Mouse (Mus musculus): ENCODE data around the gene Gpc4. TPM values are rescaled to one million over a fixed set of nuclear protein-coding genes. Genes with fewer than 3 reads are reported as not detected.
A peak's percentile ranks its signal among the peaks of the same experiment; 100 is the strongest.

Gpc4 gene
- polyA plus RNA-seq, 1 experiment from 2014 or later = 18.8 TPM

DNA sequence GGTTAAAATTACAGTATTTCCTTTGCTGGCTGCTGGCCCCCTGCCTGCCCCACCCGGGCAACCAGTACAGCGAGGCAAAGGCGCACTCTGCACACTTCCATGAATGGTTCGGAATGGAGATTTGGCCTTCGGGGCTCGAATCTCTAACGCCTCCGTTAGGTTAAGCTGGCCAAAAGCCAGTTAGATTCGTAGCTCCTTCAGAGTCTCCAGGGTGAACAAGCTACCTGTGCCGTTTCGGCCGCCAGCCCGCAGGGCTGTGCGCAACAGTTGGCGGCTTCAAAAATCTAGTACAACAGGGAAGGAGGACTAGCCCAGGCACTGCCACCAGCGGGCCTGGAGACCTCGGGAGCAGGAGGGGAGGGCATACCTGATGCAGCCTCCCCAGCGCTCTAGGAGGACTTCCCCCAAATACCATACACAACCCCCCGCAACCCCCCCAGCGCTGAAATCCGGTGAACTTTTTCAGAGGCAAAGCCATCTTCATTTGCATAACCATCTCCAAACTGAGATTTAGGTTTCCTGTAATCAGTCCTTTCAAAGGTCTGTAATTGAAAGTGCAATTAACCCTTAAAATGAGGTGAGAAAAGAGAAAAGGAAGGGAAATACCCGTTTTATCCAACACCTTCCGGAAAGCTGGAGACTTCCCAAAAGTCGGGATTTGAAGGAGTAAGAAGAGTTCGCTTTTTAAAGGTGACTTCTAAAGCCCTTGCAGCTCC lies 1.5 kb downstream of the Gpc4 start:
- 18% methylated on average over 25 of the region's 25 CpGs for WGBS
- peak overlapping the region; percentile 60 for H3K4me3 ChIP-seq
- no peak overlapping the region for H3K27ac ChIP-seq
- DNase-seq (ENCODE audit: low spot score) = peak; percentile 49
- peaks cover 72% of the 10 kb centered on the region for H3K27me3 ChIP-seq (ENCODE audit: low read depth, poor library complexity, severe bottlenecking)
- no peaks in the 10 kb centered on the region for H3K9me3 ChIP-seq (replicated peaks)
- H3K4me1 ChIP-seq = peaks cover 13% of the 10 kb centered on the region; the same call in 1 of the 2 replicates
- no peaks in the 10 kb centered on the region for H3K36me3 ChIP-seq

DNA sequence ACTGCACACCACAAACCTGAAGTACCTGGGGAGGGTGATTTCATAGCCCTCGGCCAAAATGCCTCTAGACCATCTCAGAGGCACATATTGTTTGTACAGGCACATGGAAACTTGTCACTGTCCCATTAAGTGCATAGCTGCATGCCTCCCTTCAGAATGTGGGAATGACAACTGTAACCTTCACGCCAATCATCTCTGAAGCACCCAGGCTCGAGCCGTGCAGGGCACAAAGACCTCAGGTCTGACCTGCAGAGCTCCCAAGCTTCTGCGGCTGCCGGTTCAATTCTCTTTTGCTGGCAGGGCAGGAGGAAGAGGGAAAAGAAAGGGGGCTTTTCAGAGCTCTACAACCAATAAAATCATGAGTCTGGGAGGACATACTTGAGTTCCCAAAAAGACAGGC lies 2.3 kb downstream of the Gpc4 start:
- WGBS = 32% methylated on average over 6 of the region's 6 CpGs

GRCm38 (mm10) chrX:52162206-52162605 lies 2.8 kb downstream of the Gpc4 start:
- 91% methylated on average over 1 of the region's 1 CpGs for WGBS
- no peaks in the 10 kb centered on the region for H3K36me3 ChIP-seq
- no peak overlapping the region for H3K27ac ChIP-seq
- H3K4me3 ChIP-seq = no peak overlapping the region
- no peak for DNase-seq (ENCODE audit: low spot score)
- H3K4me1 ChIP-seq = peaks cover 13% of the 10 kb centered on the region; the same call in 1 of the 2 replicates
- H3K9me3 ChIP-seq (replicated peaks) = no peaks in the 10 kb centered on the region
- peaks cover 64% of the 10 kb centered on the region for H3K27me3 ChIP-seq (ENCODE audit: low read depth, poor library complexity, severe bottlenecking)

More for the DNA sequence above, 2.3 kb downstream of the Gpc4 start:
- Histone ChIP-seq H3K9me3 (replicated peaks) (no peaks in the 10 kb centered on the region), H3K27ac (no peak overlapping the region), H3K27me3 (ENCODE audit: low read depth, poor library complexity, severe bottlenecking) (peaks cover 69% of the 10 kb centered on the region), H3K36me3 (no peaks in the 10 kb centered on the region), H3K4me1 (peaks cover 13% of the 10 kb centered on the region; the same call in 1 of the 2 replicates), H3K4me3 (peak overlapping the region; percentile 60)
- no peak for DNase-seq (ENCODE audit: low spot score)

GRCm38 (mm10) chrX:52159621-52160020 lies 5.4 kb downstream of the Gpc4 start:
- peaks cover 39% of the 10 kb centered on the region for H3K27me3 ChIP-seq (ENCODE audit: low read depth, poor library complexity, severe bottlenecking)
- no peak overlapping the region for H3K4me3 ChIP-seq
- H3K4me1 ChIP-seq = peaks cover 7% of the 10 kb centered on the region; the same call in 1 of the 2 replicates
- H3K9me3 ChIP-seq (replicated peaks) = no peaks in the 10 kb centered on the region
- no peaks in the 10 kb centered on the region for H3K36me3 ChIP-seq
- DNase-seq (ENCODE audit: low spot score) = no peak
- WGBS = 78% methylated on average over 5 of the region's 5 CpGs
- H3K27ac ChIP-seq = no peak overlapping the region

DNA sequence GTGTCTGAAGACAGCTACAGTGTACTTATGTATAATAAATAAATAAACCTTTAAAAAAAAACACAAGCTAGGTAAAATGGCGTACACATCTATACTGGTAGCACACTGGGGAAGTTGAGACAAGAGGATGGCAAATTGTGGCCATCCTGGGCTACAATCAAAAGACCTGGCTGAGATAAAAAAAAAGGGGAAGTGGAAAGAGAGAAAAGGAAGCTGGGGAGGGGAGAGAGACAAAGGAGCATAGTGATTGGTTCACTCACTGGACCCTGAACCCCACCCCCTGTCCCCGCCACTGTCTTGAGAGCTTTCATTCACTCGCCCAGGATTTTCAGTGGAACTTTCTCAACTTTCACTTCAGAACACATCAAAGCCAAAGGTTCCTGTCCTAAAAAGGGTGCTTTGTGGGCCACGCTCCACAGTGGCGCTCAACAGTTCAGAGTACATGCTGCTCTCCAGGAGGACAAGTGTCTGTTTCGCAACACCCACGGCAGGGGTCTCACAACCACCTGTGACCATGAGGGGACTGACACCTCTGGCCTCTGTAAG lies 9.6 kb downstream of the Gpc4 start:
- H3K36me3 ChIP-seq = no peaks in the 10 kb centered on the region
- DNase-seq (ENCODE audit: low spot score) = no peak
- 84% methylated on average over 7 of the region's 7 CpGs for WGBS
- H3K9me3 ChIP-seq (replicated peaks) = no peaks in the 10 kb centered on the region
- H3K27me3 ChIP-seq (ENCODE audit: low read depth, poor library complexity, severe bottlenecking) = peaks cover 28% of the 10 kb centered on the region
- no peak overlapping the region for H3K4me3 ChIP-seq
- no peaks in the 10 kb centered on the region for H3K4me1 ChIP-seq
- no peak overlapping the region for H3K27ac ChIP-seq

DNA sequence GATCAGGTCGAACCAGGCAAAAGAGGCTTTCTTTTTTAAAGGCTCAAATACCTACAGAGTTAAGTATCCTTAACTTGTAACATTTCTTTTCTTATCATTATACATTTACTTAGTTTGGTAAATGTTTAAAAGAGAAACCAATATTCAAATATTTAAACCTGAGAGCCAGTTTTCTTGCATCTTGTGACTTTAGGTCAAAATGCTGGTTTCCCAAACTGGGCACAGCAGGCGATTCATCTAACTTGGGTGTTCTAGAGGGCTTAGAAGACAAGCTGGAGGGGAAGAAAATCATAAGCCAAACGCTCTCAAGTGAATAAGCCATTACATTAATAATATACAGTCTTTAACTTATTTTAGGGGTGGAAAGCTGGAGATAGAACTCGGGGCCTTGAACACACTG lies 10.2 kb downstream of the Gpc4 start:
- Histone ChIP-seq H3K4me3 (no peak overlapping the region), H3K27ac (no peak overlapping the region), H3K4me1 (no peaks in the 10 kb centered on the region), H3K27me3 (ENCODE audit: low read depth, poor library complexity, severe bottlenecking) (peaks cover 27% of the 10 kb centered on the region), H3K9me3 (replicated peaks) (no peaks in the 10 kb centered on the region), H3K36me3 (no peaks in the 10 kb centered on the region)
- no peak for DNase-seq (ENCODE audit: low spot score)
- WGBS = 89% methylated on average over 4 of the region's 4 CpGs

DNA sequence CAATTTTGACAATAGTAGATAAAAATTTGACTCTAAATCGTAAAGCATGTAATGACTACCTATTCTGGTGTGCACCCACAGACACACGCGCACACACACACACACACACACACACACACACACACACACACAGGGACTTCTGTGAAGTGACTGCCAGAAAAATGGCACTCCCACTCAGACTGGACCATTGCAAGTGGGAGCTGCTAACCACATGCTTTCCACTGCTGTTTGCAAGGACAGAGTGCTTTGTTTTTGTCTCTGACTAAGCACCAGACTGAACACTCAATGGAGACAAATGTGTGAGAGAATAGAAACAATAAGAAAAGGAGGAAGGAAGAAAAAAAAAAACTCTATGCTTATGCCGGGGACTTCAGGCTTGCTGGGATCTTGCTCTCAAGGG lies 11.6 kb downstream of the Gpc4 start:
- no peak overlapping the region for H3K27ac ChIP-seq

DNA sequence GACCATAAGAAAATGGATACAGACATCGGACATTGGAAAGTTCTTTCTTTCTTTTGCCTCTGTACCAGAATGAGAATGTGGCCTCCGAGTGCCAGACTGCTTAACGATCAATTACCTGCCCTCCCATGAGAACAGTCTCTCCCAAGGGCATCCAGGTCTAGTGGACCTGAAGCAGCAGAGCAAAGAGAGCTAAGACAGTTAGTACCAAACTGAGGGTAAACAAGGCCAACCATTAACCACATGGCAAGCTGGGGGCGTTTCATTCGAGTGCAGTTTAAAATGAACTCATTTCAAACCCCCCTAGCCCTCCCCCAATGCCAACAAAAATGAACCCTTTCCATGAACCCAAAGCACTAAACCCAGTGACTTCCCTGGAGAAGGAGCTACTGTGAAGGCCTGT lies 12.1 kb downstream of the Gpc4 start:
- Histone ChIP-seq H3K36me3 (no peaks in the 10 kb centered on the region), H3K4me1 (no peaks in the 10 kb centered on the region), H3K4me3 (no peak overlapping the region), H3K27ac (no peak overlapping the region), H3K9me3 (replicated peaks) (no peaks in the 10 kb centered on the region), H3K27me3 (ENCODE audit: low read depth, poor library complexity, severe bottlenecking) (peaks cover 18% of the 10 kb centered on the region)
- 80% methylated on average over 5 of the region's 5 CpGs for WGBS
- no peak for DNase-seq (ENCODE audit: low spot score)

More for the DNA sequence above, 11.6 kb downstream of the Gpc4 start:
- Histone ChIP-seq H3K27me3 (ENCODE audit: low read depth, poor library complexity, severe bottlenecking) (peaks cover 18% of the 10 kb centered on the region), H3K36me3 (no peaks in the 10 kb centered on the region), H3K4me1 (no peaks in the 10 kb centered on the region), H3K4me3 (no peak overlapping the region), H3K9me3 (replicated peaks) (no peaks in the 10 kb centered on the region)
- WGBS = 92% methylated on average over 3 of the region's 4 CpGs
- DNase-seq (ENCODE audit: low spot score) = no peak

DNA sequence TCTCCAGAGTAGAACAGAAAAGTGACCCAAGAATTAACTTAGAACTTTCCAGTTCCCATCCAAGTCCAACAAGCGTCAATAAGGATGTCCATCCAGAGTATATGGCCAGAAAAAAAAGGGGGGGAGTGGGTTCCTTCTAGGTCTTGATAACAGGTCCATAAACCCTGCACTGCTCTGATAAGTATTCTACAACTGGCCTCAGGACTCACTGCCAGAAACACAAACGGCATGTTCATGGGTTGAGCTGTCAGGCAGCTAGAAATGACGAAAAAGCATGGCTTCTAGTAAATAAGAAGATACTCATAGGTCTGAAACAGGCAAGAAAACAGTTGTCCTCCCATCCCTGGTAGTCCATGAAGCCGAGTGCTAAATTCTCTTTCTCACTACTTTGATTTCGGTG lies 13.5 kb downstream of the Gpc4 start:
- no peaks in the 10 kb centered on the region for H3K4me1 ChIP-seq
- no peak overlapping the region for H3K4me3 ChIP-seq
- H3K9me3 ChIP-seq (replicated peaks) = no peaks in the 10 kb centered on the region
- peaks cover 18% of the 10 kb centered on the region for H3K27me3 ChIP-seq (ENCODE audit: low read depth, poor library complexity, severe bottlenecking)
- no peaks in the 10 kb centered on the region for H3K36me3 ChIP-seq
- DNase-seq (ENCODE audit: low spot score) = no peak
- WGBS = 89% methylated on average over 5 of the region's 5 CpGs
- H3K27ac ChIP-seq = no peak overlapping the region

DNA sequence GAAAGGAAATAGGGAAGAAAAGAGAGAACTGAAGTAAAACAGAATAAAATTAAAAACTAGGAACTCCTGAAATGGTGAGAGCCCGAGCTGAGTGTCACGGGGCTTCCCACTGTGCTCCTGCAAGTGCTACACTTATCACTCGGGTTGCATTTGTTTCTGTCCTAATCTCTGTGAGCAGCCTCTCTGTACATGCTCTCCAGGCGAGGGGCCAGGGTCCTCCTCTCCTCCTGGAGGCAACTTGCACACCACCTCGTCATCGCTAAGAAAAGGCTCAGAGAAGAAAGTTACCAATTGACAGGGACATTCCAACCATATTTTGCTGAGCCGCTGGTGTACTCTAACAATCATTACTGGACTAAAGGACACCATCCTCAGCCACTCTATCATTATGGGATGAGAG lies 14.0 kb downstream of the Gpc4 start:
- DNase-seq (ENCODE audit: low spot score) = no peak
- Histone ChIP-seq H3K9me3 (replicated peaks) (no peaks in the 10 kb centered on the region), H3K4me3 (no peak overlapping the region), H3K36me3 (no peaks in the 10 kb centered on the region), H3K27ac (no peak overlapping the region), H3K4me1 (no peaks in the 10 kb centered on the region), H3K27me3 (ENCODE audit: low read depth, poor library complexity, severe bottlenecking) (peaks cover 18% of the 10 kb centered on the region)
- WGBS = 79% methylated on average over 7 of the region's 7 CpGs

DNA sequence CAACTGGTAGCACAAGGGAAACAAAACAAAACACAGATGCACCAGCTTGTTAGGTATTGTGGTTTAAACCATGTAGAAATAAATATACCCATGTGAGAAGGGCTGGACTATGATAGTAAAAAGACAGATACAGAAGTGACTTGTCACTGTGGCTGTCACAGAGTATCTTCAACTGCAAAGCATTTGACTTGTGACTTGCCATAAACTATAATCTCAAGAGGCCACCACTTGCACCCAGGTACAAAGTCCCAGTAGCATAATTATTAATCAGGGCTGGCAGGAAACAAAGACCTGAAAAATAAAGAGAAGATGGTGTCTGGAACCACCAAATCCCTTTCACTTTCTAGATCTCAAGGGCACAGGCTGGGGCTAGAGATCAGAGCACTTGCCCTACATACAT lies 19.5 kb downstream of the Gpc4 start:
- H3K4me1 ChIP-seq = no peaks in the 10 kb centered on the region

GRCm38 (mm10) chrX:52144491-52144890 lies 20.6 kb downstream of the Gpc4 start:
- WGBS = 84% methylated on average over 7 of the region's 7 CpGs
- H3K9me3 ChIP-seq (replicated peaks) = no peaks in the 10 kb centered on the region
- no peak overlapping the region for H3K27ac ChIP-seq
- H3K36me3 ChIP-seq = no peaks in the 10 kb centered on the region
- H3K27me3 ChIP-seq (ENCODE audit: low read depth, poor library complexity, severe bottlenecking) = peaks cover 40% of the 10 kb centered on the region; the same call in 1 of the 2 replicates
- DNase-seq (ENCODE audit: low spot score) = no peak
- H3K4me1 ChIP-seq = no peaks in the 10 kb centered on the region
- H3K4me3 ChIP-seq = no peak overlapping the region

More for the DNA sequence above, 19.5 kb downstream of the Gpc4 start:
- H3K9me3 ChIP-seq (replicated peaks) = no peaks in the 10 kb centered on the region
- peaks cover 34% of the 10 kb centered on the region; the same call in 1 of the 2 replicates for H3K27me3 ChIP-seq (ENCODE audit: low read depth, poor library complexity, severe bottlenecking)
- H3K4me3 ChIP-seq = no peak overlapping the region
- no peak overlapping the region for H3K27ac ChIP-seq
- no peaks in the 10 kb centered on the region for H3K36me3 ChIP-seq
- no peak for DNase-seq (ENCODE audit: low spot score)

DNA sequence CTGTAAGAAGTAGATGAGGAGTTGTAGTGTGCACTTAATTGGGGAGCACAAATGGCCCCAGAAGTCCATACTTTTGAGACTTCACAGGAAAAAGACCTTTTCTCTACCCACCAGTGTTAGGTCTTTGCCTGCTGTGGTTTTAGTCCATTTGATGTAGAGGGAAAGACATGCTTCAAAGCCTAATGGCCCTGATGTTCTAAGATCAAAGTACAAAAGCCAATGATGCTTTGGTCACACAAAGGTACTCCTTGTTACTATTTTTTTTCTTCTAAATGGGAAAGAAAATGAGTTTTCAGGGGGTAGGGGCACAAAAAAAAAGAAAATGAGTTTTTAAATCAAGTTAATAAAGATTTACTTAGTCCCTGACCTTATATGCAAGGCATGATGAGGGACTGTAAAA lies 24.7 kb downstream of the Gpc4 start:
- H3K4me3 ChIP-seq = no peak overlapping the region
- no peaks in the 10 kb centered on the region for H3K4me1 ChIP-seq
- no peaks in the 10 kb centered on the region for H3K36me3 ChIP-seq
- peaks cover 52% of the 10 kb centered on the region; the same call in 1 of the 2 replicates for H3K27me3 ChIP-seq (ENCODE audit: low read depth, poor library complexity, severe bottlenecking)
- H3K27ac ChIP-seq = no peak overlapping the region
- no peak for DNase-seq (ENCODE audit: low spot score)
- H3K9me3 ChIP-seq (replicated peaks) = no peaks in the 10 kb centered on the region

Measured in limb, embryonic 10.5 days (tissue).